Mouse (Mus musculus) G1E (cell line): ENCODE measurements around the gene Clptm1.

Experiments used
- CTCF ChIP-seq: IDR thresholded peaks from 2 replicates; pipeline ENCODE4 v1.5.1; 2012; ENCODE audit warnings: low read depth, low read length, inconsistent platforms, mixed read lengths
- GATA1 ChIP-seq: IDR thresholded peaks from 2 replicates; pipeline ENCODE4 v1.6.1; 2012; ENCODE audit warnings: borderline replicate concordance, low read length, inconsistent platforms, mixed read lengths
- GATA2 ChIP-seq: IDR thresholded peaks from 2 replicates; pipeline ENCODE4 v1.6.1; 2012; ENCODE audit warnings: low read depth, low read length, inconsistent platforms, borderline replicate concordance
- TAL1 ChIP-seq: conservative IDR thresholded peaks from 2 replicates; pipeline ENCODE4 v1.6.1; 2012; ENCODE audit warnings: low read depth, low read length, inconsistent platforms, mixed read lengths

DNA sequence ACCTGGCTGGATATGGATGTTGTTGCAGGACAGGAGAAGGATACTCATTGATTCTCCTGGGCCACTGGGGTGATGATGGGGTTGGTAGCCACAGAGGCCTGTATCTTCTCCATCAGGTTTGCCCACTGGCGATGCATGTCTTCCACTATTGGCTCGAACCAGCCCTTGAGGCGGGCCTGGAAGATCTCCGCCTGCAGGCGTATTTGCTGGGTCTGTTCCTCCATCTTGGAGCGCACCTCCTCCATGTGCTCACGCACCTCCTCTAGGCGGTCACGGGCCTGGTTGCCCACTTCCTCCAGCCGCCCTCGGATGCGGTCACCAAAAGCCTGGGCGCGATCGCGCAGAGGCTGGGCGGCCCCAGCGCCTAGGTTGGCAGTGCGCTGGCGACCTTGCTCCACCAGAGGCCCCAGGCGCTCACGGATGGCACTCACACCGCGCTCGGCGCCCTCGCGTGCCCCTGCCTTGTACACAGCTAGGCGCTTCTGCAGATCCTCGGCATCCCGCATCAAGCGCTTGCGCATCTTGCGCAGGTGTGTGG lies 31.6 kb upstream of the Clptm1 start:
- no peak for TF ChIP-seq GATA2
- no peak for TF ChIP-seq CTCF
- no peak for TF ChIP-seq TAL1
- TF ChIP-seq GATA1 = no peak
